Mouse (Mus musculus) hindbrain, embryonic 16.5 days (tissue): ENCODE results near the gene Ssr2. TPM values are rescaled to one million over a fixed set of nuclear protein-coding genes. Genes with fewer than 3 reads are reported as not detected.

Experiments
- ATAC-seq: fragments of 200-750 bp; cut with Nextera tagmentation; 2 replicates; pipeline ENCODE4 v1.8.0; 2017; ENCODE audit warnings: moderate TSS enrichment, moderate library complexity
- H3K27ac ChIP-seq: fragments of 300-500 bp; sonication (generic); 2 replicates; pipeline ENCODE4 v1.5.1; 2014; ENCODE audit warnings: low read depth, mild to moderate bottlenecking, control low read depth, low read length, moderate library complexity
- H3K27me3 ChIP-seq: fragments of 300-500 bp; sonication (generic); replicated peaks from 2 replicates; pipeline ENCODE4 v1.6.1; 2014; ENCODE audit warnings: low read length; ENCODE audit not compliant: control insufficient read depth, insufficient read depth
- H3K36me3 ChIP-seq: fragments of 300-500 bp; sonication (generic); 2 replicates; pipeline ENCODE4 v1.6.1; 2014; ENCODE audit warnings: mild to moderate bottlenecking, low read length, moderate library complexity, mixed read lengths; ENCODE audit not compliant: control insufficient read depth, insufficient read depth
- H3K4me1 ChIP-seq: fragments of 300-500 bp; sonication (generic); 2 replicates; pipeline ENCODE4 v1.6.1; 2014; ENCODE audit warnings: low read depth, low read length; ENCODE audit not compliant: control insufficient read depth, insufficient read depth
- H3K4me2 ChIP-seq: fragments of 300-500 bp; sonication (generic); 2 replicates; pipeline ENCODE4 v1.6.1; 2014; ENCODE audit warnings: mild to moderate bottlenecking, low read length, control low read depth, moderate library complexity
- H3K4me3 ChIP-seq: fragments of 300-500 bp; sonication (generic); 2 replicates; pipeline ENCODE4 v1.5.1; 2014; ENCODE audit warnings: mild to moderate bottlenecking, low read length, control low read depth, moderate library complexity
- H3K9ac ChIP-seq: fragments of 300-500 bp; sonication (generic); 2 replicates; pipeline ENCODE4 v1.6.1; 2014; ENCODE audit warnings: low read depth, mild to moderate bottlenecking, control low read depth, low read length, moderate library complexity
- H3K9me3 ChIP-seq: fragments of 300-500 bp; sonication (generic); 2 replicates; pipeline ENCODE4 v1.6.1; 2014; ENCODE audit warnings: mild to moderate bottlenecking, low read length, moderate library complexity; ENCODE audit not compliant: control insufficient read depth
- WGBS: fragments of 180-500 bp; shearing (Covaris S2); extraction: QIAGEN DNeasy Blood & Tissue Kit; methylation state at CpG from one replicate; pipeline ENCODE4 v1.1.7; 2014; 5-methylcytosine and 5-hydroxymethylcytosine counted together
- polyA plus RNA-seq: library from polyadenylated mRNA; unstranded; fragments of >200 nt; fragmentation: Nextera tagmentation; extraction: Ambion mirVana; gene quantifications from 2 replicates; pipeline ENCODE4 v1.2.1, GENCODE M21; 2015

Gene Ssr2
- polyA plus RNA-seq, 1 experiment from 2014 or later, result 133 TPM

GRCm38 (mm10) chr3:88532689-88533511, 42.8 kb upstream of the Ssr2 start:
- H3K4me3 ChIP-seq, result peak overlapping the region; percentile 75
- under 1% methylated on average over 34 of the region's 40 CpGs for WGBS
- peak overlapping the region; percentile 96 for H3K27ac ChIP-seq
- peaks cover 60% of the 10 kb centered on the region for H3K4me1 ChIP-seq
- peaks cover 14% of the 10 kb centered on the region for H3K36me3 ChIP-seq
- peak overlapping the region; percentile 64 for H3K4me2 ChIP-seq
- no peaks in the 10 kb centered on the region for H3K27me3 ChIP-seq
- no peaks in the 10 kb centered on the region for H3K9me3 ChIP-seq
- peak overlapping the region; percentile 98 for H3K9ac ChIP-seq
- peak; percentile 18 for ATAC-seq

- Histone ChIP-seq H3K27ac (peak overlapping the region; percentile 96), H3K4me1 (peaks cover 62% of the 10 kb centered on the region), H3K27me3 (no peaks in the 10 kb centered on the region), H3K4me3 (peak overlapping the region; percentile 75), H3K4me2 (peak overlapping the region; percentile 64), H3K9me3 (no peaks in the 10 kb centered on the region), H3K36me3 (peaks cover 20% of the 10 kb centered on the region), H3K9ac (peak overlapping the region; percentile 98)
- ATAC-seq, result no peak
- WGBS, result 4% methylated on average over 4 of the region's 5 CpGs
Observed at GRCm38 (mm10) chr3:88533706-88534105, 42.0 kb upstream of the Ssr2 start.

- whole genome bisulfite sequencing, result 7% methylated on average over 3 of the region's 3 CpGs
- H3K36me3 ChIP-seq, result peaks cover 20% of the 10 kb centered on the region
- H3K27ac ChIP-seq, result peak overlapping the region; percentile 36; the same call in 1 of the 2 replicates
- no peaks in the 10 kb centered on the region for H3K9me3 ChIP-seq
- H3K4me1 ChIP-seq, result peaks cover 59% of the 10 kb centered on the region
- no peaks in the 10 kb centered on the region for H3K27me3 ChIP-seq
- H3K4me2 ChIP-seq, result peak overlapping the region; percentile 64
- H3K4me3 ChIP-seq, result peak overlapping the region; percentile 75
- peak overlapping the region; percentile 64 for H3K9ac ChIP-seq
- ATAC-seq, result no peak
Observed at GRCm38 (mm10) chr3:88535005-88535404, 40.7 kb upstream of the Ssr2 start.

- ATAC-seq, result no peak
- 28% methylated on average over 4 of the region's 4 CpGs for WGBS
- peaks cover 20% of the 10 kb centered on the region for H3K36me3 ChIP-seq
- no peaks in the 10 kb centered on the region for H3K9me3 ChIP-seq
- peaks cover 57% of the 10 kb centered on the region for H3K4me1 ChIP-seq
- peak overlapping the region; percentile 64 for H3K4me2 ChIP-seq
- peak overlapping the region; percentile 75 for H3K4me3 ChIP-seq
- H3K9ac ChIP-seq, result peak overlapping the region; percentile 64
- H3K27ac ChIP-seq, result no peak overlapping the region
- H3K27me3 ChIP-seq, result no peaks in the 10 kb centered on the region
Observed at GRCm38 (mm10) chr3:88535527-88535926, 40.1 kb upstream of the Ssr2 start.

- no peaks in the 10 kb centered on the region for H3K9me3 ChIP-seq
- 6% methylated on average over 52 of the region's 64 CpGs for WGBS
- H3K27ac ChIP-seq, result peak overlapping the region; percentile 46
- peak overlapping the region; percentile 75 for H3K4me3 ChIP-seq
- peak overlapping the region; percentile 64 for H3K4me2 ChIP-seq
- peak overlapping the region; percentile 46 for H3K9ac ChIP-seq
- H3K36me3 ChIP-seq, result peaks cover 20% of the 10 kb centered on the region
- H3K4me1 ChIP-seq, result peaks cover 61% of the 10 kb centered on the region
- no peak for ATAC-seq
- H3K27me3 ChIP-seq, result no peaks in the 10 kb centered on the region
Observed at GRCm38 (mm10) chr3:88536103-88536930, 39.4 kb upstream of the Ssr2 start.

- 47% methylated on average over 6 of the region's 6 CpGs for WGBS
- H3K27ac ChIP-seq, result no peak overlapping the region
- H3K9me3 ChIP-seq, result no peaks in the 10 kb centered on the region
- peak overlapping the region; percentile 64 for H3K4me2 ChIP-seq
- peaks cover 20% of the 10 kb centered on the region for H3K36me3 ChIP-seq
- ATAC-seq, result no peak
- H3K9ac ChIP-seq, result peak overlapping the region; percentile 46
- peaks cover 61% of the 10 kb centered on the region for H3K4me1 ChIP-seq
- H3K4me3 ChIP-seq, result peak overlapping the region; percentile 75; the same call in 1 of the 2 replicates
- no peaks in the 10 kb centered on the region for H3K27me3 ChIP-seq
Observed at GRCm38 (mm10) chr3:88537146-88537545, 38.5 kb upstream of the Ssr2 start.

GRCm38 (mm10) chr3:88538271-88539145, 37.2 kb upstream of the Ssr2 start:
- Histone ChIP-seq H3K9me3 (no peaks in the 10 kb centered on the region), H3K4me1 (peaks cover 61% of the 10 kb centered on the region), H3K9ac (peak overlapping the region; percentile 23; the same call in 1 of the 2 replicates), H3K27ac (0 out of 2 replicates have a peak overlapping the region, but pooled peaks have one; percentile 24), H3K4me3 (no peak overlapping the region), H3K27me3 (no peaks in the 10 kb centered on the region), H3K36me3 (peaks cover 20% of the 10 kb centered on the region), H3K4me2 (no peak overlapping the region)
- ATAC-seq, result no peak
- WGBS, result 24% methylated on average over 9 of the region's 9 CpGs

GRCm38 (mm10) chr3:88539397-88539796, 36.3 kb upstream of the Ssr2 start:
- ATAC-seq, result no peak
- H3K9ac ChIP-seq, result no peak overlapping the region
- H3K9me3 ChIP-seq, result no peaks in the 10 kb centered on the region
- peaks cover 52% of the 10 kb centered on the region for H3K4me1 ChIP-seq
- WGBS, result 5% methylated on average over 3 of the region's 3 CpGs
- H3K27me3 ChIP-seq, result no peaks in the 10 kb centered on the region
- no peak overlapping the region for H3K4me2 ChIP-seq
- H3K27ac ChIP-seq, result 0 out of 2 replicates have a peak overlapping the region, but pooled peaks have one; percentile 55
- no peak overlapping the region for H3K4me3 ChIP-seq
- H3K36me3 ChIP-seq, result peaks cover 20% of the 10 kb centered on the region
